Mouse (Mus musculus): ENCODE measurements around the gene Spo11.

GRCm38 (mm10) chr2:172935776-172936562 lies 41.5 kb upstream of the Spo11 start:
- no peak for TF ChIP-seq POLR2A (IDR thresholded peaks at IDR 0.05; ENCODE audit: low read depth, low read length)
- no peak for TF ChIP-seq CTCF (conservative IDR thresholded peaks at IDR 0.05; ENCODE audit: insufficient read depth, insufficient read length, low read depth, low read length)

Measured in kidney, adult 2 months (tissue).